Mouse (Mus musculus): ENCODE results near the gene Hspe1. TPM values are rescaled to one million over a fixed set of nuclear protein-coding genes. Genes with fewer than 3 reads are reported as not detected.
"Not testable (repeated sequence)": the region's sequence is repeated elsewhere in the genome, so short reads cannot be mapped to it uniquely, and the experiment has no call there.

The Hspe1 gene
- total and polyA plus RNA-seq, 2 experiments from 2014 or later = 85.5 to 263 TPM

GRCm38 (mm10) chr1:55107644-55108043, 19.7 kb downstream of the Hspe1 start:
- no peak overlapping the region for H3K4me3 ChIP-seq (ENCODE audit: low read depth, low read length)
- H3K9ac ChIP-seq (replicated peaks; ENCODE audit: low read length, poor library complexity, severe bottlenecking) = no peak overlapping the region
- no peaks in the 10 kb centered on the region for H3K27me3 ChIP-seq (ENCODE audit: insufficient read depth, low read length)
- H3K4me2 ChIP-seq (ENCODE audit: low read depth, low read length, poor library complexity, severe bottlenecking) = no peak overlapping the region
- no peaks in the 10 kb centered on the region for H3K9me3 ChIP-seq (ENCODE audit: low read length)
- no peak for TF ChIP-seq CTCF (IDR thresholded peaks at IDR 0.05)
- H3K4me1 ChIP-seq (ENCODE audit: insufficient read depth, low read length) = no peaks in the 10 kb centered on the region
- no peak overlapping the region for H3K27ac ChIP-seq (ENCODE audit: low read depth, low read length)
- WGBS = 86% methylated on average over 1 of the region's 1 CpGs
- no peak for ATAC-seq (ENCODE audit: low FRiP score)
- DNase-seq (ENCODE audit: low spot score) = no peak
- peaks cover 3% of the 10 kb centered on the region; the same call in 1 of the 2 replicates for H3K36me3 ChIP-seq (ENCODE audit: insufficient read depth, low read length)

DNA sequence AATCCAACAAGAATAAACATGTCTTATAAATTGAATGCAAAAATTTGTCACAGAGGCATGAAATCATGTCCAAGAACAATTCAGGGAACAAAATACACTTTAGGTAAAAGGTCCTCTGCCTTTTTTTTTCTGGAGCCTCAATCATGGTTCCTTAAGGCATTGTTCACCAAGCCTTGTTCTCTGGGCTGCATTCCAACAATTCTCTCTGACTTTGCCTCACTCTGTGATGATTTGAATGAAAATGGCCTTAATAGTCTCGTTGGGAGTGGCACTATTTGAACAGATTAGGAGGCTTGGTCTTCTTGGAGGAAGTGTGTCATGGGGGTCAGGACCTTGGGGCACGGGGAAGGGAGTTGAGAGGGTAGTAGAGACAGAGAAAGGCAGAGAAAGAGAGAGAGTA, 20.5 kb downstream of the Hspe1 start:
- Histone ChIP-seq H3K9ac (replicated peaks; ENCODE audit: low read length, poor library complexity, severe bottlenecking) (no peak overlapping the region), H3K9me3 (ENCODE audit: low read length) (no peaks in the 10 kb centered on the region), H3K4me2 (ENCODE audit: low read depth, low read length, poor library complexity, severe bottlenecking) (no peak overlapping the region), H3K27ac (ENCODE audit: low read depth, low read length) (no peak overlapping the region), H3K36me3 (ENCODE audit: insufficient read depth, low read length) (peaks cover 3% of the 10 kb centered on the region; the same call in 1 of the 2 replicates), H3K4me1 (ENCODE audit: insufficient read depth, low read length) (no peaks in the 10 kb centered on the region), H3K4me3 (ENCODE audit: low read depth, low read length) (no peak overlapping the region), H3K27me3 (ENCODE audit: insufficient read depth, low read length) (no peaks in the 10 kb centered on the region)
- DNase-seq (ENCODE audit: low spot score) = no peak
- WGBS = 14% methylated on average over 2 of the region's 2 CpGs
- TF ChIP-seq CTCF (IDR thresholded peaks at IDR 0.05) = no peak
- no peak for ATAC-seq (ENCODE audit: low FRiP score)

DNA sequence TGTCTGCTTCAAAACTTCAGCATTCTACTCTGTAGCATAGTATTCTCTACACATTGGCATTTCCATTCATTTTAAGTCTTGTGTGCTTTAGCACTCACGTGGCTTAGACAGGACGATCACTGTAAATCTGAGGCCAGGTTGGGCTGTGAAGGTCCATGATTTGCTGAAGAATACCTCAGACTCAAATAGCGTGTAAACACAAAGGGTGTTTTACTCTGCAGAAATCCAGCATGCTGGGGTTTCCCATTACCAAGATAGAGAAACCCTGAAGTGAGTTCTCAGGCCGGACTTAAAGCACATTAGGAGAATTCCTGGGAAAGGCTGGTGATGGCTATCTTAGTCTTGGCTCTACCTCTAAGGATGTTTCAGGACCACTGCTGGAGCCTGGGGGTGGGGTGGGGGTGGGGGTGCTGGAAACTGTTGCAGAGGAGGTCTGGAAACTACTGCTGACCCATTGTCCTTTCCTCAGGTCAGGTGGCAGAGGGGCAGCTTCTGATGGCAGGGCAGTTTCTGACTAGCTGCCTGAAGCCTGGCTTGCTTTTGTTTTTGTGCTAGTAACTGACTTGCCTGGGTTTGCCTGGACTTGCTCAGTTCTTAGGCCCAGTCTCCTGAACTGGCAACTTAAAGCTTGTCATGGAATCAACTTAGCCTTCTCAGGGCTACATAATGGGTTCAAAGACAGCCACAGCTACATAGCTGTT, 21.3 kb downstream of the Hspe1 start:
- no peak overlapping the region for H3K9ac ChIP-seq (replicated peaks; ENCODE audit: low read length, poor library complexity, severe bottlenecking)
- 94% methylated on average over 4 of the region's 4 CpGs for WGBS
- no peak overlapping the region for H3K27ac ChIP-seq (ENCODE audit: low read depth, low read length)
- TF ChIP-seq CTCF (IDR thresholded peaks at IDR 0.05) = no peak
- no peaks in the 10 kb centered on the region for H3K4me1 ChIP-seq (ENCODE audit: insufficient read depth, low read length)
- ATAC-seq (ENCODE audit: low FRiP score) = no peak
- no peaks in the 10 kb centered on the region for H3K27me3 ChIP-seq (ENCODE audit: insufficient read depth, low read length)
- H3K36me3 ChIP-seq (ENCODE audit: insufficient read depth, low read length) = peaks cover 3% of the 10 kb centered on the region; the same call in 1 of the 2 replicates
- no peak overlapping the region for H3K4me3 ChIP-seq (ENCODE audit: low read depth, low read length)
- H3K4me2 ChIP-seq (ENCODE audit: low read depth, low read length, poor library complexity, severe bottlenecking) = no peak overlapping the region
- H3K9me3 ChIP-seq (ENCODE audit: low read length) = no peaks in the 10 kb centered on the region
- DNase-seq (ENCODE audit: low spot score) = no peak

DNA sequence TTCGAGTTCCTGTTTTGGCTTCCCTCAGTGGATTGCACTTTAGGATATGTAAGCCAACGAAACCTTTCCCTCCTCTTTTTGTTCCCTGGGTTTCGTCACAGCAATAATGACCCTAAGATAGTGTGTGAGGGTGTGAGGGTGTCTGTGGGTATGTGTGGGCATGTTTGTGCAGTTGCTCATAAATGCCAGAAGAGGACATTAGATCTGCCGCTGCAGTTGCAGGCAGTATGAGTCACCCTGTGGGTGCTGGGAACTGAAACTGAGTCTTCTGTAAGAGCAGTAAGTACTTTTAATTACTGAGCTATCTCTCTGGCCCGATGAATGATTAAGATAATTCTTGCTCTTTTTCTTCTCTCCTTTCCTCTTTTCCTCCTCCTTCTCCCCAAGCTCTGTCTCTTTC, 35.1 kb downstream of the Hspe1 start:
- 92% methylated on average over 5 of the region's 5 CpGs for WGBS
- Histone ChIP-seq H3K27me3 (ENCODE audit: insufficient read depth, low read length) (no peaks in the 10 kb centered on the region), H3K36me3 (ENCODE audit: insufficient read depth, low read length) (no peaks in the 10 kb centered on the region), H3K9me3 (ENCODE audit: low read length) (no peaks in the 10 kb centered on the region), H3K4me3 (ENCODE audit: low read depth, low read length) (no peak overlapping the region), H3K4me2 (ENCODE audit: low read depth, low read length, poor library complexity, severe bottlenecking) (no peak overlapping the region), H3K4me1 (ENCODE audit: insufficient read depth, low read length) (no peaks in the 10 kb centered on the region), H3K27ac (ENCODE audit: low read depth, low read length) (no peak overlapping the region), H3K9ac (replicated peaks; ENCODE audit: low read length, poor library complexity, severe bottlenecking) (no peak overlapping the region)
- ATAC-seq (ENCODE audit: low FRiP score) (no peak), DNase-seq (ENCODE audit: low spot score) (no peak)
- no peak for TF ChIP-seq CTCF (IDR thresholded peaks at IDR 0.05)

DNA sequence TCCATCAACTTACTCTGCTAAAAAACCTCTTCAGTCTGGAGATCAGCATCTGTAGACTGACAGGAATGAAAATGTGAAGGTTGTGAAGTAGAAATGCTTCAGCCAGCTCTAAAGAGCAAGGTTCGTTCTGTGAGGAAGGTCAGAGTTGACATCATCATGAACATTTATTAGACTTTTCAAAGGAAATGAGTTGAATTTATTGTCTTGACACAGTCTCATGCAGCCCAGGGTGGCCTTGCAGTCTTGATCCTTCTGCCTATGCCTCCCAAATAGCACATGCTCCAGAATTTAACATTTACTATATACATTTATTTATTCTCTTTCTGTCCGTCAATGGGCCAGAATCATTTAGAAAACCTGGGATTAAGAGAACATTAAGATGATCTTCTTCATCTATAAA, 35.6 kb downstream of the Hspe1 start:
- 91% methylated on average over 2 of the region's 2 CpGs for WGBS

DNA sequence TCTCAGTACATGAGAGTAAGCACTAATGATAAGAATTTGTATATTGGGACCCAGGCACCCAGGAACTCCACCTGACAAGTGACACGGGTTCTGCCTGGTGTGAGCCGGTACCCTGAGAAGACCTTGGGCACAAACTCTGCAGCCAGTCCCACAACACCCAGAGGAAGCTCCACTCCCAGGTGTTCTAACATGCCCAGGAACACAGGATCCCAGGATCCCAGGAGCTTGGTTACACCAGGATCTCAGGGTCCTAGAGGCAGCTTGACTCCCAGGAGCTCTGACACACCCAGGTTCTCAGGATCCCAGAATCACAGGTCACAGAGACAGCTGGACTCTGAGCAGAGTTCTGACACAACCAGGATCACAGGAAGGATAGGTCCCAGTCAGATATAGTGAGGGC, 36.2 kb downstream of the Hspe1 start:
- not testable (repeated sequence) for ATAC-seq (ENCODE audit: low FRiP score); H3K36me3 ChIP-seq (ENCODE audit: insufficient read depth, low read length); H3K4me3 ChIP-seq (ENCODE audit: low read depth, low read length); H3K4me1 ChIP-seq (ENCODE audit: insufficient read depth, low read length); H3K27ac ChIP-seq (ENCODE audit: low read depth, low read length); H3K4me2 ChIP-seq (ENCODE audit: low read depth, low read length, poor library complexity, severe bottlenecking); H3K27me3 ChIP-seq (ENCODE audit: insufficient read depth, low read length); DNase-seq (ENCODE audit: low spot score); H3K9ac ChIP-seq (replicated peaks; ENCODE audit: low read length, poor library complexity, severe bottlenecking); H3K9me3 ChIP-seq (ENCODE audit: low read length)
- WGBS = 94% methylated on average over 2 of the region's 2 CpGs

More for the DNA sequence above, 35.6 kb downstream of the Hspe1 start:
- H3K4me3 ChIP-seq (ENCODE audit: low read depth, low read length) = no peak overlapping the region
- no peaks in the 10 kb centered on the region for H3K36me3 ChIP-seq (ENCODE audit: insufficient read depth, low read length)
- no peak overlapping the region for H3K4me2 ChIP-seq (ENCODE audit: low read depth, low read length, poor library complexity, severe bottlenecking)
- H3K9ac ChIP-seq (replicated peaks; ENCODE audit: low read length, poor library complexity, severe bottlenecking) = no peak overlapping the region
- H3K27me3 ChIP-seq (ENCODE audit: insufficient read depth, low read length) = no peaks in the 10 kb centered on the region
- no peak for ATAC-seq (ENCODE audit: low FRiP score)
- no peak for TF ChIP-seq CTCF (IDR thresholded peaks at IDR 0.05)
- H3K4me1 ChIP-seq (ENCODE audit: insufficient read depth, low read length) = no peaks in the 10 kb centered on the region
- no peak overlapping the region for H3K27ac ChIP-seq (ENCODE audit: low read depth, low read length)
- H3K9me3 ChIP-seq (ENCODE audit: low read length) = no peaks in the 10 kb centered on the region
- DNase-seq (ENCODE audit: low spot score) = no peak

All from midbrain, postnatal 0 days (tissue).